Mouse (Mus musculus): ENCODE results near the gene Ptprh.

DNA sequence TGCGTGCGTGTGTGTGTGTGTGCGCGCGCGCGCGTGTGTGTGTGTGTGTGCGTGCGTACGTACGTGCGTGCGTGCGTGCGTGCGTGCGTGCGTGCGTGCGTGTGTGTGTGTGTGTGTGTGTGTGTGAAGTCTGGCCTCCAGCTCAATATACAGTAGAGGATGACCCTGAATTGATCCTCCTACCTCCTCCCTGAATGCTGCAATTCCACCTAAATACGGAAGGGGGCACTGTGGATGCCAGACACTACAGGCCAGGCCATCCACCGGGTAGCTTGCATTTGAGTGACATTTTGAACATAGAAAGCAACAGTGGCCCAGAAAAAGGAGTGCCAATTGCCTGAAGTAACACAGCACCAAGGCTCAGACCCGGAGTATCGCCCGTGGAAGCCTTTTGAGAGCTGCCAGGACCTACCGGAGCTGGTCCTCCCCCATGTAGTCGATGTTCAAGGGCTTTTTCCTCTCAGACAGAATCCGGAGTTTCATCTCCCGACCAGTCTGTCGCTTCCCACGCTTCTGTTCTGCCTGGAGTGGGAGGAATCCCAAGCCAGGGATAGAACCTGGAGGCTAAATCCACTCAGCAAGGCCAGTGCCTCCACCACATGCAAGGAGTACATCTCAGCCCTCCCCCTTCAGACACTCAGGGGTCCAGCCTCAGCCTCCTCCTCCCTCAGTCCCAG lies 95.6 kb downstream of the Ptprh start:
- TF ChIP-seq POLR2A (IDR thresholded peaks at IDR 0.05; ENCODE audit: borderline replicate concordance, control insufficient read depth, low read depth, low read length) (no peak), CTCF (IDR thresholded peaks at IDR 0.05; ENCODE audit: control insufficient read depth, insufficient read depth, low read length) (peak; percentile 51; the same call in 1 of the 2 replicates)

All from bone marrow, adult 2 months (tissue).